In the genomic region with DNA sequence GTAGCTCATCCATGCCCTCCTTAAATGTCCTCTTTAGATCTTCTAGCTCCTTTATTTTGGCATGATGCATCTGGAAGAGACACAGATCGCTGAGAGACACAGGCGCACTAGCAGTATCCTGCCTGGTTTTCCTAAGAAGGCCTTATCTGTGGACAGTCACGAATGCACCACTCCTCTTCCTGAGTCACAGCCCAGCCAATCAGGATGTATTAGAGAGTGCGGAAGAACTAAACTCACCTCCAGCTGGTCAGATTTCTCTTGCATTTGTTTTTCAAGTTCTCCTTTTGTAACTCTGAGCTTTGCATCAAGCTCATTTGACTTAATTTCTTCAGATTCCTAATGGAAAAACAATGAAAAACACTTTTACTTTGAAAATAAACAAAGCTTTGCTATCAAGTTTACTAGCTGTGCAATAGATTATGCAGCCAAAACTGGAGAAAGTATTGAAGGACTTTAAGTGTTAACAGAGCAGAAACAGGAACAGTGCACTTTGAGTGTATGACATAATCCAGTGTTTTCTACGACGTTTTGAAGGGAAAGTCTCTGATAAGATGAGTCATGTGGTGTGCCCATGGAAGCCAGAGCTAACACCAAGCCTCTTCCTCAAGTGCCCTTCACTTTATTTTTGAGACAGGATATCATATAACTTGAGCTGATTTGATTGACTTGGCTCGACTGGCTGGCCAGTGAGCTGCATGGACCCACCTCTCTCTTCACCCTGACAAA, we compare ENCODE assay signal across 19 mouse cellular contexts. TPM values are rescaled to one million over a fixed set of nuclear protein-coding genes. Genes with fewer than 3 reads are reported as not detected.
DNase-seq lines count a peak whose midpoint lies in the region; ATAC-seq and TF ChIP-seq lines count a peak whose summit lies in the region.
"Had no signal": no experiment of that assay in that cellular context is flagged by ENCODE, and none has a peak within 500 bp of the region (broad histone marks: within the 10 kb centered on the region; RNA-seq: fewer than 3 reads in every experiment).

No protein-coding gene starts in this region.

- TF ChIP-seq CTCF in liver, postnatal 0 days (IDR thresholded peaks at IDR 0.05; ENCODE audit: low read depth) = no peak

- peaks cover 48% of the 10 kb centered on the region for H3K4me1 ChIP-seq in heart, embryonic 13.5 days
- H3K4me1 ChIP-seq in liver, postnatal 0 days (ENCODE audit: insufficient read depth) = peaks cover 21% of the 10 kb centered on the region
- H3K4me1 ChIP-seq: forebrain, embryonic 13.5 days; limb, embryonic 15.5 days had no signal

- DNase-seq in heart, adult 18-20 months = no peak
- peak; percentile 72 for DNase-seq in 416B (ENCODE audit: low read depth)
- peak; percentile 34 for DNase-seq in c-Kit-positive CD71-positive TER-119-positive erythroid progenitor cells, embryonic 14.5 days (ENCODE audit: low spot score)
- no peak for DNase-seq in liver, postnatal 0 days
- no peak for DNase-seq in urinary bladder, postnatal 4 days (ENCODE audit: low spot score in 2 of 2)
- no peak for DNase-seq in adrenal gland, adult 18-20 months (ENCODE audit: low spot score in 2 of 2)
- DNase-seq in frontal cortex, adult 2 months (ENCODE audit: extremely low spot score in 1 of 2, low spot score in 1 of 2) = no peak
- DNase-seq: cerebellum, postnatal 36 days; gastrocnemius, adult 2 months; kidney, adult 2 months; thymus, postnatal 4 days had no signal

- H3K36me3 ChIP-seq in heart, embryonic 13.5 days = peaks cover 87% of the 10 kb centered on the region
- peaks cover 58% of the 10 kb centered on the region for H3K36me3 ChIP-seq in liver, postnatal 0 days (replicated peaks; ENCODE audit: insufficient read depth, low read length)

- H3K4me3 ChIP-seq in heart, embryonic 13.5 days = no peak overlapping the region
- H3K4me3 ChIP-seq in liver, postnatal 0 days (ENCODE audit: low read depth, low read length) = no peak overlapping the region
- H3K4me3 ChIP-seq: forebrain, embryonic 13.5 days; gastrocnemius, adult 2 months; left cerebral cortex, adult 2 months; limb, embryonic 15.5 days had no signal

- no peaks in the 10 kb centered on the region for H3K27me3 ChIP-seq in heart, embryonic 13.5 days (replicated peaks)
- H3K27me3 ChIP-seq in liver, postnatal 0 days (ENCODE audit: insufficient read depth, low read length) = no peaks in the 10 kb centered on the region
- H3K27me3 ChIP-seq: forebrain, embryonic 13.5 days; limb, embryonic 15.5 days; Patski had no signal

- 0 out of 2 replicates have a peak overlapping the region, but pooled peaks have one; percentile 2 for H3K4me2 ChIP-seq in heart, embryonic 13.5 days
- peak overlapping the region; percentile 15 for H3K4me2 ChIP-seq in liver, postnatal 0 days (ENCODE audit: low read depth, low read length)
- H3K4me2 ChIP-seq: forebrain, embryonic 13.5 days; hindbrain, embryonic 14.5 days; limb, embryonic 15.5 days had no signal

- H3K9me3 ChIP-seq in heart, embryonic 13.5 days = no peaks in the 10 kb centered on the region
- no peaks in the 10 kb centered on the region for H3K9me3 ChIP-seq in liver, postnatal 0 days (ENCODE audit: low read length)
- H3K9me3 ChIP-seq: forebrain, embryonic 13.5 days; limb, embryonic 15.5 days had no signal

- no peak for ATAC-seq in heart, embryonic 13.5 days (ENCODE audit: extremely low read depth, insufficient number of reproducible peaks, low FRiP score, low TSS enrichment)
- ATAC-seq in liver, postnatal 0 days = peak; percentile 69
- ATAC-seq: forebrain, embryonic 13.5 days; Patski had no signal

- H3K9ac ChIP-seq in heart, embryonic 13.5 days = no peak overlapping the region
- H3K9ac ChIP-seq in liver, postnatal 0 days (replicated peaks) = no peak overlapping the region
- H3K9ac ChIP-seq: forebrain, embryonic 13.5 days; hindbrain, embryonic 14.5 days; limb, embryonic 15.5 days had no signal

- TF ChIP-seq EP300 in liver, postnatal 0 days (IDR thresholded peaks at IDR 0.05; ENCODE audit: low read depth) = no peak

- WGBS in heart, embryonic 13.5 days = 21% methylated on average over 7 of the region's 7 CpGs
- WGBS in liver, postnatal 0 days (ENCODE audit: insufficient replicate concordance) = 39% methylated on average over 7 of the region's 7 CpGs

- peak overlapping the region; percentile 81 for H3K27ac ChIP-seq in heart, embryonic 13.5 days (replicated peaks)
- peak overlapping the region; percentile 69 for H3K27ac ChIP-seq in liver, postnatal 0 days (ENCODE audit: low read depth)
- H3K27ac ChIP-seq: forebrain, embryonic 13.5 days; gastrocnemius, adult 2 months; hindbrain, embryonic 14.5 days; left cerebral cortex, adult 2 months; limb, embryonic 15.5 days had no signal

RNA-seq across cellular contexts. Expression of a gene that starts 20.9 kb away (rescaled TPM):
- 15.6 and 15.8 TPM in 2 replicates for polyA plus RNA-seq in heart, embryonic 13.5 days (2015; fragmentation: Nextera tagmentation; extraction: Ambion mirVana)
- 10 to 100 TPM; 27.2 to 30.4 TPM for total RNA-seq in heart, adult 18-20 months (2021)
- polyA plus RNA-seq in liver, postnatal 0 days (2015; fragmentation: Nextera tagmentation; extraction: Ambion mirVana) = 3.8 and 4.6 TPM in 2 replicates
- total RNA-seq in adrenal gland, adult 18-20 months (2021) = 10 to 100 TPM; 28.7 to 30.8 TPM
- polyA plus RNA-seq in frontal cortex, adult 2 months (2012; rRNA removed) = 15.0 and 15.7 TPM in 2 replicates

RNA-seq across cellular contexts. Expression of a gene that starts 24.9 kb away (rescaled TPM):
- polyA plus RNA-seq in heart, embryonic 13.5 days (2015; fragmentation: Nextera tagmentation; extraction: Ambion mirVana) = 0.52 and 0.75 TPM in 2 replicates
- total RNA-seq in heart, adult 18-20 months (2021) = not detected
- not detected in 2 replicates for polyA plus RNA-seq in liver, postnatal 0 days (2015; fragmentation: Nextera tagmentation; extraction: Ambion mirVana)
- total RNA-seq in adrenal gland, adult 18-20 months (2021) = under 1 TPM; 0.16 to 0.17 TPM
- polyA plus RNA-seq in frontal cortex, adult 2 months (2012; rRNA removed) = 0.21 and 0.30 TPM in 2 replicates
- total RNA-seq: gastrocnemius, adult 2 months; neutrophil, adult 5-6 weeks had no signal
- polyA plus RNA-seq: C2C12 had no signal

Comparison
In these comparisons a context has a peak if more than half of its experiments do, and no peak if none do; other contexts are left out.
1. DNase-seq: peak in 416B (single experiment) and c-Kit-positive CD71-positive TER-119-positive erythroid progenitor cells, embryonic 14.5 days (single experiment); none in heart, adult 18-20 months (0 of 2), liver, postnatal 0 days (single experiment), urinary bladder, postnatal 4 days (0 of 2), adrenal gland, adult 18-20 months (0 of 2) and frontal cortex, adult 2 months (0 of 2).